Mouse (Mus musculus) testis, adult 2 months (tissue): Measurements from ENCODE around the gene Dedd.

ENCODE experiments used
- CTCF ChIP-seq: fragments of 200-500 bp; IDR thresholded peaks from 2 replicates; pipeline ENCODE4 v1.5.1; 2012; ENCODE audit warnings: low read depth, mild to moderate bottlenecking, inconsistent platforms, low read length, moderate library complexity; ENCODE audit not compliant: control insufficient read depth, insufficient read depth, insufficient replicate concordance
- POLR2A ChIP-seq: fragments of 200-500 bp; IDR thresholded peaks from 2 replicates; pipeline ENCODE4 v1.6.1; 2012; ENCODE audit warnings: low read depth, mild to moderate bottlenecking, inconsistent platforms, low read length, moderate library complexity; ENCODE audit not compliant: control insufficient read depth

DNA sequence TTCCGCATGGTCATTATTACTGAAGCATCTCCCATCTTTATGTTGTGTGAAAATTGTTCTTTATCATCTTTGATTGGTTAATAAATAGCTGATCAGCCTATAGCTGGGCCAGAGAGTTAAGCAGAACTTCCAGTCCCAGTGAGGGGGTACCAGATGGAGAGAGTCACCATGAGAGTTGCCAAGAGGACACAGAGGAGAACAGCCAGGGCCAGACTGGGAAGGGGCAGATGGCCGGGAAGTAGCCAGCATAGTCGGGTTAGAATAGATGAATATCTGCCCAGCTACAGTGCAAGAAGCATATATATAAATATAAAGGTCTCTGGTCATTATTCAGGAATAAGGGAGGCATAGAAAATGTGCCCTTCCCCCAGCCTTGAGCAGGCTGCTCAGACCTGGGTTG lies 30.7 kb upstream of the Dedd start:
- TF ChIP-seq CTCF (no peak), POLR2A (no peak)
